Mouse (Mus musculus) CD8-positive naive resting alpha-beta T cell, adult 2 months (primary cell): Measurements from ENCODE around the gene Suv39h2.

Source experiments
- DNase-seq, 2 experiments: peaks; one replicate each; pipeline ENCODE4 v3.0.0; 2022; ENCODE audit warnings: low read depth in 2 of 2, low spot score in 2 of 2

The Suv39h2 gene

GRCm38 (mm10) chr2:3474861-3475283, at the start of gene Suv39h2:
Gene Suv39h2, minus strand, starts transcription at chr2:3475031.
- DNase-seq: peak; percentile 97

- no peak for DNase-seq
These were observed 47.7 kb upstream of the Suv39h2 start for GRCm38 (mm10) chr2:3522558-3522957.

- DNase-seq: peak; percentile 95
These were observed 38.0 kb upstream of the Suv39h2 start, which contains the start of the genes Gm45902, Hspa14 and Cdnf for GRCm38 (mm10) chr2:3512552-3513454. Gene Gm45902, minus strand, starts transcription at chr2:3512790. Gene Hspa14, minus strand, starts transcription at chr2:3512814. Gene Cdnf, plus strand, starts transcription at chr2:3513030.

- DNase-seq: peak in 1 of 2 experiments; percentile 25
These were observed 37.2 kb upstream of the Suv39h2 start for GRCm38 (mm10) chr2:3512076-3512475.

GRCm38 (mm10) chr2:3500886-3501285, 26.1 kb upstream of the Suv39h2 start:
- DNase-seq: no peak

GRCm38 (mm10) chr2:3499543-3499942, 24.7 kb upstream of the Suv39h2 start:
- no peak for DNase-seq

GRCm38 (mm10) chr2:3493833-3494409, 19.1 kb upstream of the Suv39h2 start:
- DNase-seq: no peak

GRCm38 (mm10) chr2:3489816-3490215, 15.0 kb upstream of the Suv39h2 start:
- DNase-seq: no peak

GRCm38 (mm10) chr2:3480239-3480638, 5.4 kb upstream of the Suv39h2 start:
- DNase-seq: no peak

GRCm38 (mm10) chr2:3475746-3476251, 968 bp upstream of the Suv39h2 start:
- peak in 1 of 2 experiments; percentile 3 for DNase-seq

- peak; percentile 41 to 53 for DNase-seq
These were observed 448 bp downstream of the Suv39h2 start for GRCm38 (mm10) chr2:3474361-3474805.

- DNase-seq: peak in 1 of 2 experiments; percentile 11
These were observed 940 bp downstream of the Suv39h2 start for GRCm38 (mm10) chr2:3473891-3474290.

GRCm38 (mm10) chr2:3456590-3456989, 18.2 kb downstream of the Suv39h2 start:
- no peak for DNase-seq

GRCm38 (mm10) chr2:3453096-3453495, 21.7 kb downstream of the Suv39h2 start:
- no peak for DNase-seq

- DNase-seq: no peak
These were observed 25.4 kb downstream of the Suv39h2 start for GRCm38 (mm10) chr2:3449431-3449830.

GRCm38 (mm10) chr2:3445984-3446383, 28.8 kb downstream of the Suv39h2 start:
- DNase-seq: no peak

- no peak for DNase-seq
These were observed 30.6 kb downstream of the Suv39h2 start for GRCm38 (mm10) chr2:3444206-3444605.

- DNase-seq: no peak
These were observed 36.9 kb downstream of the Suv39h2 start for GRCm38 (mm10) chr2:3437956-3438355.

- DNase-seq: no peak
These were observed 39.3 kb downstream of the Suv39h2 start for GRCm38 (mm10) chr2:3435369-3436061.

GRCm38 (mm10) chr2:3430956-3431355, 43.9 kb downstream of the Suv39h2 start:
- no peak for DNase-seq

GRCm38 (mm10) chr2:3424579-3424910, 50.3 kb downstream of the Suv39h2 start:
- DNase-seq: no peak
